Mouse (Mus musculus) heart, postnatal 10 days (tissue): ENCODE measurements at regions not wholly inside any gene's neighbourhood (a gene's known extent, or its start where the extent isn't known, plus 50 kb on each side); places are given as distances from the start of the nearest gene placed in this dataset.
A peak's percentile ranks its signal among the peaks of the same experiment; 100 is the strongest.

Experiments used
- DNase-seq, 2 experiments: peaks; one replicate each; pipeline ENCODE4 v3.0.0; 2021
- intact Hi-C: fragments of 180-260 bp; cut with DNase I; formaldehyde crosslinking; loops from one replicate; pipeline ENCODE4 v1.15.1; 2025

DNA sequence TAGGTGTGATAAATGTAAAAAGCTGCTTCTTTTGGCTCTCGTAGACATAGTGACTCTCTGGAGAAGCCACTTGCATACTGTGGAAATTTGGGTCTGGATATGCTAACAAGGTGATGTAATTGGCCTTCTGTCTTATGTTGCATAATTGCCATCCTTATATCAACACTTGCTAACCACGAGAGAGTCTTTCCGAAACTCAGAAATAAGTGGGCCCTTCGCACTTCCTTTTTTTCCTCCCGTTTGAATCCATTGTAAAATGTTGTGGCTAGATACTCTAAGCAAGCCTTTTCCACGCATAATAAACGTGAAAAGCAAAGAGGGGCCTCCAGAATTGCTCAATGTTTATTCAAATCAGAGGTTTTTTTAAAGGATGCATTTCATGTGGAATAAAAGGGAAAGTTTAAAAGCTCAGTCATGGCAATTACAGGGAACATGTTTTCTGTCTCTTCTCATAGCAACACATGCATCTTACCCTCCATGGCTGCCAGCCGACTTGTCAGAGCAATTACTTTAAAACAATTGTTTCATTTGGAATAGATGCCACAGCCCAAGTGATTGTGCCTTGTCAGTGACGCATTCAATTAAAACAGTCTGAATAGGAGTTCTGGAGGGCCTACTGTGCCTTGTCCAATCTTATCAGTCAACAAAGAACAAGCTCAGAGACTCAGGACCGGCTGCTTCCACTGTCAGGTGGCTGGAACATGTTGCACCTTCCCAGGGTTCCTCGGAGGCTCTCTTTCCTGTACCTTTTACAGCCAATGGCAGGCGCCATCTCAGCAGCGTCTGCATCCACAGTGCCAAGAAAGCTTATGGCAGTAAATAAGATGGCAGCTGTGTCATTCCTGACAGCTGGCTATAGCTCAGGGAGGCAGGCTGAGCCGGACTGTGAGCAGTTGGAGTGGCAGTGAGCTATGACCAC, 680.7 kb downstream of the Stpg2 start:
- DNase-seq = peak in 1 of 2 experiments; percentile 4
- intact Hi-C loops = no loop called here

DNA sequence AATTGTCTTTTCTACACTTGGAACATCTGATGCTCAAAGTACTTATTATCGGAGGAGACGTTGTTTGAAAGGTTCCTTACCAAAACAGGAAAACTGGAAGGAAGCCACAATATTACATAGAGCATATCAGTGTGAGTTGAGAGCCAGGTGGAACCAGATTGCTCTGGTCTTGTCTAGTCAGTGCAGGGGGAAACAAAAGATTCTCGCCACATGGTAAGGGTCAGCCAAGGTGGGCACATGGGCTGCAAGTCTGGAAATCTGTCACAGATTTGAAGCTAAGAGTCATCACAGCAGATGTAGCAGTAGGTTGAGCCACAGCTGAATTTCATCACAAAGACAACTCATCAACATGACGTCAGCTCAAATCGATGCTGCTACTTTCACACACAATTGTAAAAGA, 681.8 kb downstream of the Stpg2 start:
- intact Hi-C loops = no loop called here
- DNase-seq = no peak

DNA sequence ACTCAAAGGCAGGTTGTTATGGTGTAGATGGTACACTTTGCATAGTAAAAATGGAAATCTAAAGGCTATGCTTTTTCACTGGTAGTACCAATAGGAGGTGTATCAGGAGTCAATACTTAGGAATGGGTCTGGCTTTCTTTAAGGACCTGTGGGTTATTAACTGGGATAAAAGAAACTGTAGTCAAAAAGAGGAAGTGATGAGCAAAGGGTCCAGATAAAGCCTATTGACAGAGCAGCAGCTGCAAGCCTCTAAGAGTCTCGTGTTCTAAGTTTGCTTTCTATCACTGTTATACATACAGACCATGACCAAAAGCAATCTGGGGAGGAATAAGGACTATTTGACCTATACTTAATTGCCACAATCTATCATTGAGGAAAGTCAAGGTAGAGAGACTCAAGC, 683.0 kb downstream of the Stpg2 start:
- intact Hi-C loops = no loop called here
- DNase-seq = no peak

DNA sequence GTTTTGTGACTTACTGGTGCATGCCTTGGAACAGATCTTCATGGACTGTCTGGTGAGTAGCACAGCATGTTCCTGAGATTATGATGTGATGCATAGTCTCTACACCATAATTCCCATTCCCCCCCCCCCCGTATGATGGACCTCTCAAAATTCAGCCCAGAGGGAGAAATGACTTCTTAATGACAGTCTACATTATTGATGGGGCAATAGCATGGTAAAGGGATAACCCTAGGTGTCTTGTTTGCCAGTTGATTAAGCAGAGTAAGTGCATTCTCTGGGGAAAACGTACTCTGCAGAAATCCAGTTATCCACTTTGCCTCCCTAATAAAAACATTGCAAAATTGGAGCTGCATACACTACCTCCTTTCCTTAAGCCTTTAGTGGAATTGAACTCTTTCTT, 684.7 kb downstream of the Stpg2 start:
- intact Hi-C loops = no loop called here
- no peak for DNase-seq

DNA sequence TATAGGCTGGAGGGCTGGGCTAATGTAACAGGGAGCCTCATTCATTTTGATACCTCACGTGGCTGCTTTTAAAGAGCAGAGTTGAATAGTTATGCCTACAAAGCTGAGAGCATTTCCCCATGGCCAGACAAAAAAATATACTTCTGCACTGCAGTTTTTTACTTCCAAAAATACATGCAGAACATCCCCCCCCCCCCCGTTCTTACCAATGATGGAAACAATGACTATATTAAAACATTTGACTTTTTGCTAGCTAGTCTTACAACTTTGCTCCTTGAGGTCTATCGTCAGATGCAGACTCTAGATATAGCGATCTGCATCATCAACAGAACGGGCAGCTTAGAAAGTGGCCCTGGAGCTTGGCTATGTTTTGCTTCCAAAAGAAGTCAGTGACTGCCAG, 692.4 kb downstream of the Stpg2 start:
- intact Hi-C loops = no loop called here
- DNase-seq = no peak

DNA sequence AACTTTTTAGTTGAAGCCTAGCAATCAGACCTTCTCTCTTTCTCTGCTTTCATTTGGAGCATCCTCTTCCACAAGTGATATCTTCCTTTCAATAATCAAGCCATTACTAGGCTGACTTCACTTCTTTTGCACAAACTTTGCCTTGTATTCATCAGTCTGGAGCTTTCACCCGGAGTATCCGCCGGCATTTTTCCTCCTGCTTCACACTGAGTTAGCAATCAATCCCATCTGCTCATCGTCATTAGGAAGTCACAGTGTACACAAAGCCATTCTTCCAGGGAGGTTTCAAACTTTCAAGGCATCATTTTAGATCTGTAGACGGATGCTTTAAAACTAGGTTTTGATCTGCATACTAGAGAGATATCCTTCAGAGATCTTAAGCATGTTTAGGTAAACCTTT, 693.7 kb downstream of the Stpg2 start:
- intact Hi-C loops = no loop called here
- no peak for DNase-seq

DNA sequence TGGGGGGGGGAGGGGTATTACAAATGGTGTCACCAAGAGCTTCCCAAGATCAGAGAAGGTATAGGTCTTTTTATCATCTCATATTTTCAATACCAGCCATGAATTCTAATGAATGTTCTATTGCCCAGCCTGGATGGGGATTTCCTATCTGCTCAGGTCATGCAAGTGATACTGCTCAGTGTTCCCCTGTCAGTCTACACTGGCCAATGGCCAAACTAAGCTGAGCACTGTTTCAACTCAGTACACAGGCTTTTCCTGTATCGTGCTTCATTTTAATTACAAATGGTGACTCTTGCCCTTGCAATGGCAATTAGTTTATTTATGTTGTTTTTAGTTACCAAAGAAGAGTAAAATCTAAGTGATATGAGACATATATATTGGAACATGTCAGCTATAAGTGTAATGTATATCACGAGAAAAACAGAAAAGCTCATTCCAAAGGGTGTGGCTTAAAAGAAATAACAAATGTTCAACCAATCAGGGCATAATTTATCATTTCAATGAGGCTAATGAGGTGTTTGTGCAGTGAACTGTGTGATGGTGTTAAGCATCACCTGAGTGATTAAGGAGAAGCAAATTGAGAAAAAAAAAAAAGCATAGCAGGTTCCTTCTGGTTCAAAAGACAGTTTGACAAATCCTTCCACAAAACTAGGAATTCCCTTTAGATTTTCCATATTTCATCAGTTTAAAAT, 708.3 kb downstream of the Stpg2 start:
- no peak for DNase-seq
- intact Hi-C loops = no loop called here

DNA sequence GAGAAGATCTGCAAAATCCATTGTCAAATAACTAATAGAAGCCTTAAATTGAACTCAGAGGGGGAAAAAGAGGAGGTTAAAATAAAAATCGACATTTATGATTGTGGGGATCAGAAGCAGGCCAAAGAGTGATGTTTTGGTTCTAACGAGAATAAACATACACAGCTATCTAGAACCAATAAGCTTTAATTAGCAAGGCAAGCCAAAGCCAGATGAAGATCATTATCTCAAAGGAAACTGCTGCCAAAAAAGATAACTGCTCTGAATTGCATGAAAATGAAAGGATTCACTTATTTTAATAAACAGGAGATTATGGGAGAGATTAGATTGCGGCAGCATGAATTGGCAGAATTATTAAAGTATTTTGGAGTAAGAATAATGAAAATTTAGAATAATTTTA, 716.8 kb downstream of the Stpg2 start:
- no peak for DNase-seq
- intact Hi-C loops = no loop called here

DNA sequence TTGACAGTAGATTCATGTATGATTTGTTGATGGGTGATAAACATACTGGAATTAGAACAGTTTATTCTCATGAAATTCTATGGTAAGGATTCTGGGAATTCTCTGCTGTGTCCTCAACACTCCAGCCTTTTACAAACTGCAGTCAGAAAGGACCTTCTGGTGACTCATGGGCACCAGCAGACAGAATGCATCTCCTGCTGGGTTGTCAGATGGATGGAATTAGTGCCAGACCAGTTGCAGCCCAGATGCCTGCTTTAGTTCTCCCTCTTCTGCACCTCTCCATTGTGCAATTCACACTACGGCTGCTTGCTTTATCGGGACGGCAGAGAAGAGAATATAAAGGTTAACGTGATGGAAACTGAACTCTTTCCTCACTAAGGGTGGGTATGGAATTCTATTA, 727.5 kb downstream of the Stpg2 start:
- DNase-seq = no peak
- intact Hi-C loops = no loop called here

DNA sequence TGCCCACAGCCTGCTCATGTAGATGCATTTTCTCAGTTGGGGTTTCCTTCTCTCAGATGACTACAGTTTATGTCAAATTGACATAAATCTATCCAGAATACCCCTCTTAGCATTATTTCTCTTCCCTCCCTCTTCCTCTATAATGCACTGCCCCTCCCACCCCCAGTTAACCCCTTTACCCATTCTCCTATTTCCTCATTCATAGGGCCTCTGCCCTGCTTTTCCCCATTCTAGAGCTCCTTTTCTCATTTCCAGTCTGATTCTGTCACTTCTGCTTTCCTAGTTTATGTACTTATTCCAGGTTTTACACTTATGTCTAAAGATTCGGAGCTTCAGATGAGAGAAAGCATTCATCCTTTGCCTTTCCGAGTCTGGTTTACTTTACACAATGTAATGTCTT, 740.7 kb downstream of the Stpg2 start:
- no peak for DNase-seq
- intact Hi-C loops = loop anchor here (5.0 kb wide), 1 partner anchor 1886 kb away; no protein-coding TSS in a partner anchor

DNA sequence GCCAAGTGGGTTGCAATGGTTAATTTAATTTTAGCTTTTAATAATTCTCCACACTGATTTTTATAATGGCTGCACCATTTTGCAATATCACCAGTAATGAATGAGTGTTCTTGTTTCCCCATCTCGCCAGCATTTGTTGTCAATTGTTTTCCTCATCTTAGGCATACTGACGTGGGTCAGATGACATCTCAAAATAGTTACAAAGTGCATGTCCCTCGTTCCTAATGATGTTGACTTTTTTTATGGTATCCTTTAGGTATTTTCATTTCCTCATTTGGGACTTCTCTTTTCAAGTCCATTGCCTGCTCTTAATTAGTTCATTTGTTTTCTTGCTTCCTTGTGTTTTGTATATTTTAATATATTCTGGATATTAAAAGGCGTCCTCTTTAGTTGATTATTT, 741.8 kb downstream of the Stpg2 start:
- intact Hi-C loops = loop anchor here (5.0 kb wide), 1 partner anchor 1885 kb away; no protein-coding TSS in a partner anchor
- no peak for DNase-seq

DNA sequence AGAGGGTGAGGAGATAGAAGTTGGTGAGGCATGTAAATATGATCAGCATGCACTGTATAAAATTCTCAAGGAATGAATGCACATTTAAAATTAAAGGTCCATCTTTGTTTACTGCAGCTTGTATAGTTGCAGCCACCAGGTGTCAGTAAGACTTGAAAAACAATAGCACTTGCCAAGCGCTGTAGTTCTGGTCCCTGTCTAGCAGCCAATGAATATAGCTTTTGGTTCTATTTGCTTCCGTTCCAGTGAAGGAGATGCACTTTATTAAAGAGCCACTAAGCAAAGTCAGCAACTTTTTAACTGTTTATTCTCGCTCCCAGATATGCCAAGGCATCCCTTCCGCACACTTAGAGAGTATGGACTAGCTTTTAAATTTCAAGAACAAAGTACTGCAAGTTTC, 743.6 kb downstream of the Stpg2 start:
- intact Hi-C loops = loop anchor here (5.0 kb wide), 1 partner anchor 1883 kb away; no protein-coding TSS in a partner anchor
- DNase-seq = peak in 1 of 2 experiments; percentile 11

DNA sequence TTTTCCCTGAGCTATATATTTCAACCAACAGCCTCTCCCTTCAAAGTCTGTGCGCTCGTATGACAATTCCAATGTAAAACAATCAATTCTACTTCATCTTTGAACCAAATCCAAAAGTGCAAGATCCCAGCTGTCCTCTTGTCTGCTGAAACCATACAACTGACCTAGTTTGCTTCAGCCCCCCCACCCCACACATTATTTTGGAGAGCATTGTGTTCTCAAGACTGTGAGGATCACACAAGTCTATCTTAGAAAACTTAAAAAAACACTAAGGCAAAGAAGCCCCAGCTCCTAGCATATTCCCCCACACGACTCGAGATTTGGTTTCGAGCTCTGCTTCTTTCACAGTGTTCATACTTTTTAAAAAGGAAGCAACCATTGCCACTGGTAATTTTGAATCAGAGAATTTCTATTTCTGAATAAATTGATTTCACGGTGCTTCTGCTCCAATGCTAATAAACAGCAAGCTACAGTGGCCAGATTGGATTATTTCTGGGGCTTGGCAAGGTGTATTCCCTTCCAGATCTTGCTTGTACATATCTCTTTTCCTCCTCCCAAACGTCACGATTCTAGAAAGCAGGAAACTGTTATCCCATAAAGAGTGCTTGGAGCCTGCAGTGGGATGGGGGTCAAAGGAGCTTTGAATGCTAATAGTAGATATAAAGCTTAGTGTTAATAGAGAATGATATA, 744.7 kb downstream of the Stpg2 start:
- intact Hi-C loops = no loop called here
- no peak for DNase-seq

DNA sequence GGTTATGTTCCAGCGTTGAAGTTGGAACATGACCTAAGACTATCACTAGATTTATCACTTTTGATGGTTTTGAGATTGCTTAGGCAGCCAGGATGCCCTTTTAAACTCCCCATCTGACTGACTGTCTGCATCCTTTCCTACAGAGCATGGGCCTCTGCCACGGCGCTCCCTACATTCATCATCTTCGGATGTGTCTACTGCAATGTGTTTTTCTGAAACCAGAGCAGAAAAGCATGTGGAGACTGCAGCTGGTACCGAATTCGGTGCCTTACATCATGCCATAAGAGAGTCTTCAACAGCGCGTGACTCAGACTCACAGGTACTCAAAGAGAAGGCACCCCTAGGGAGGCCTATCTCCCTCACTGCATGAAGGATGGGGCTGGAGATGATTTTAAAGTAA, 746.0 kb downstream of the Stpg2 start:
- no peak for DNase-seq
- intact Hi-C loops = no loop called here

DNA sequence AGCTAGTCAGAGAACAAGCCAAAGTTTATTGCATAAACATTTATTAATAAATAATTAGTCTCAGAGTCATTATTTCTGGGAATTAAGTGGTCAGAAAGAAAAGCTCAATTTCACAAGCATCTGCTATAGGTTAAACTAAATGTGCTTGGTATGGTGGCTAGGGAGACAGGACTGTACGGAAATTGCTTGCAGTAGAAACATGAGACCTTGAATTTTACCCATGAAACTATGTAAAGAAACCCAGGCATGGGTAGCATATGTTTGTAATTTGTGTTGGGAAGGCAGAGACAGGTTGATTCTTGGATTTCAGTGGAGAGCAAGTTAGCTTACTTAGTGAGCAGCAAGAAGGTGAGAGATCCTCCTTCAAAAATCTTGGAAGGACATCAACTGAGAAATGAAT, 772.7 kb downstream of the Stpg2 start:
- intact Hi-C loops = no loop called here
- no peak for DNase-seq

DNA sequence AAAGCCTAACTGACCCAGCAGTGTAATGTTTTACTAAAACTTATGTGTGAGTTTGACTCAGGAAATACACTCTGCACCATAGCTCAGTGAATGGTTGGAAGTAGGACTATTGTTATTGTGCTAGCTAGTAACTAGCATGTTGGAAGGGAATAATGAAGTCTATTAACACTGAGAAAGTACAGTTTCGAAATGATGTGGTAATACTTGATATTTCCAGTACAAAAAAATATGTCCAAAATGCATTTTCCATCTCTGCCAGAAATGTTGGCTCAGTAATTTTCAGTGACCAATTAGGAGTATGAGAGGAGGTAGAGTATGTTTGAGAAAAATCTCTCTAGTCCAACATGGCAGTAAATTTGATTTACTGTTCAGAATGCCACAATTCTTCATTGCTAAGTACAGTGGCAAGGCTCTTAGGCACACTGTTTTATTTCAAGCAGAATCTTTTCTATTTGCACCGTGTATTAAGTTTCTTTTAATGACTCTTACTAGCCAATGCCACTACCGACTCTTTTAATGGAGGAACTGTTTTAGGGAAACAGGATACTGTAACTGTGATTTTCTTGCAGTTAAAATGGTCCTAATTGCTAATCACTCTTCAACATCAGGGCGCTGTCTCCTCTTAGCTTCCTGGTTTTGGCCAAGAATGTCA, 780.5 kb downstream of the Stpg2 start:
- no peak for DNase-seq
- intact Hi-C loops = no loop called here

DNA sequence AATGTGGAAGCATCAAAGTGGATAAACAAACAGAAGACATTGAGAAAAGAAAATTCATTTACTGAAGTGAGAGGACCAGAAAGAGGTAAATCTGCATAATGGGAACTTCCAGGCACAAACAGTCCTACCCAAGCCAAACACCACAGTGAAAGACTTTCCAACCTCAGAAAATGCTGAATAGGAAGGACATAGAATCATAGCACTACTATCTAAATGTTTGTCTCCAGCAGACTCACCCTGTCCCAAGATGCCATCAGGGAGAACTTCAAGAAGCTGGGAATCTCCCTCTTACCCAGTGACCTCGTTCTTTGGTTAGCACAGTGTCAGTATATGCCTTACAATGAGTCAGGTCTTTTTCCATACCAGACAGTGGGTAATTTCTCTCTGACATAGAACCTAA, 783.4 kb downstream of the Stpg2 start:
- no peak for DNase-seq
- intact Hi-C loops = no loop called here

DNA sequence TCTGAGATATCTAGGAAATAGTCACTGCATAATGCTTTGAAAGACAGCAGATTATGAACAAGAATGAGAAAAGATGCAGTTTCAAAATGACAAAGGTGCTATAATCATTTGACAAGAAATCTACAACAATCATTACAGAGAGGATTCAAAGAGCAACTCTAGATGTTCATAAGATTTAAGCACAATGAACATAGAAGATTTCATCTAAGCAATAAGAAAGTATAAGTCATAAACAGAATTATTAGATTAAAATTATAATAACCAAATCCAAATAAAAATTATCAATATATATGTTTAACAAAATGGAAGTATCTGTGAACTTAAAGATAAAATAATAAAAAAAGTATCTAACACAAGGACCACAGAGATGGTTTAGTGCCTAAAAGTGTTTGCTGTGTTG, 783.9 kb downstream of the Stpg2 start:
- intact Hi-C loops = no loop called here

DNA sequence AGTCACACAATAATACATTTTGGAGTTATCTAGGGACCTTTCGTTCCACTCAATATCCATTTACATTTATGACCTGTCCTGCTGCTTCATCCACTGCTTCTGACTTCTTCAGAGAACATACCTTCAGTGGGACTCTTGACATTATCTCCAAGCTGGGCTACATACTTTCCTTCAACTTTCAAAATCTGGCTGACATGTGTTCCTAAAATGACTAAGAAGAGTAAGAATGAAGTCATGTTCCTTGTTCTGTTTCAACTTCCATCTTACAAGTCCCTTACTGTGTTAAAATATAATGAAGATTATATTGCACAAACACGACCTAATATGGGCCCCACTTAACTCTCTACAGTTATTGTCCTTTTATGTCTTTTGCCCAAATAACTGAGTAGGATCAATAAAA, 807.0 kb downstream of the Stpg2 start:
- intact Hi-C loops = no loop called here
- no peak for DNase-seq

More for the DNA sequence above, 783.9 kb downstream of the Stpg2 start:
- DNase-seq = no peak

DNA sequence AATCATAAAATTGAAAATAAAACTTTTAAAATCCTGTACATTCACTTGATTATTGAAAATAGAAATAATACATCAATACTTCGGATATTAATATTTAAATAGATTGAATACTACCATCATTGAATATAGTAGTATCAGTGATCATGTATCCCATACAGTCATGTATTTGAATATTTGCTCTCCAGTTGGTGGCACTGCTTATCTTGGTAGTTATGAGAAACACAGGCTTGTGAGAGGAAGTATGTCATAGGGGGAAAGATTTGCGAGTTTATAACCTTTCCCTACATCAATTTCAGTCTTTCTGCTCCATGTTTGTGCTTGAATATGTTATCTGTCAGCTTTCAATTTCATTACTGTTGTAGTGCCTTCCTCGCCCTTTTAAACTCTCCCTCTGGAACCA, 828.6 kb downstream of the Stpg2 start:
- intact Hi-C loops = no loop called here
- no peak for DNase-seq

DNA sequence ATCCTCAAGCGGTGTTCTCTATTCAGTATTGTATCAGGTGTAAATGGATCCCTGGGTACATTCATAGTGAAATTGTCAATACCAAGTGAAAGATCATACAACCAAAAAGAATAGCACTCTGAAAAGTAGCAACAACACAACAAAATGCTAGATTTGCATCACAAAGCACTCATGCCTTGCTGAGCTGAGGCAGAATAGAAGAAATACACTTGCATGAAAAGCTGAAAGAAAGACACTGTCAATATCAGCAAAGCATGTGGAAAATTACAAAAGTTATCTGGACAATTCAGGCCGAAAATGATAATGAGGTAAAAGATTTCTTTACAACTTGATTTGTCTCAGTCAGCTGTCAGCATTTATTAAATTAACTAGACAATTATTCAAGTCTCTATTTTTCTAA, 829.6 kb downstream of the Stpg2 start:
- DNase-seq = no peak

More for the DNA sequence above, 829.6 kb downstream of the Stpg2 start:
- intact Hi-C loops = no loop called here
